Mouse (Mus musculus): ENCODE measurements around the gene Gcm1.
A peak's percentile ranks its signal among the peaks of the same experiment; 100 is the strongest.
"Not testable (repeated sequence)": the region's sequence is repeated elsewhere in the genome, so short reads cannot be mapped to it uniquely, and the experiment has no call there.

The Gcm1 gene

DNA sequence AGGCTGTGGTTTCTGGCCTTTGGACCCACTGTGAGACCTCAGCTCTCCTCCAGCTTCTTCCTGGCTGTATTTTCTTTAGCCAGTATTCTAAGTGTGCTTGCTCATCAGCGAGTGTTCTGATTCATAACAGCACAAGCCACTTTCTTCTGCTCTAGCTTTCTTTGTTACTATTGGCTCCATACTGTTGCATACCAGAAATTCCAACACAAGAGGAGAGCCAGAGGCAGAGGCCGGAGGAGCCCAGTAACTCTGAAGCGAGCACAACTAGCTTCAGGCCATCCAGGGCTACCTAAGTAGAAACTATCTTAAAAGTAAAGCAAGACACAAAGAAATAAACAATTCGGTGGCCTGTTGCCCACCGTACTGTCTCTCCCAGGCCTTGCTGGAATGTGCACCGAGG is 6.6 kb upstream of the Gcm1 start:
- no peak for DNase-seq (ENCODE audit: low read depth in 1 of 2, low spot score in 2 of 2)

DNA sequence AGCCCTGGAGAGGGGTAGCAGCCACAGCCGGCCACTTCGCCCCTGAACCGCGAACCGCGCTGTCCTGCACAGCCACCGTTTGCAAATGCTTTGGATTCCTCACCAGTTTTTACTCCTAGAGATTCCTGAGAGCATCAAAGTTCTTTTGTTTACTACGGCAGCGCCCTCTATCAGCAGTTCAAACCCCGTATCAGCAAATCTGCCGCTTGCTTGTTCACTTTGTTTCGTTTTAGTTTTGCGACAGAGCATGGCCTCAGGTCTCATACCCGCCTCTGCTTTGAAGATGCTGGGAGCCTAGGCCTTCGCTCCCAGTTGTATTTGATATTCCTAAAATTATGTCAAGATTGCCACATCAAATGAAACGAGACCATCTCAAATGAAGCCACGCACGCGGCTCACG is 5.0 kb upstream of the Gcm1 start:
- no peak for DNase-seq (ENCODE audit: low read depth in 1 of 2, low spot score in 2 of 2)

DNA sequence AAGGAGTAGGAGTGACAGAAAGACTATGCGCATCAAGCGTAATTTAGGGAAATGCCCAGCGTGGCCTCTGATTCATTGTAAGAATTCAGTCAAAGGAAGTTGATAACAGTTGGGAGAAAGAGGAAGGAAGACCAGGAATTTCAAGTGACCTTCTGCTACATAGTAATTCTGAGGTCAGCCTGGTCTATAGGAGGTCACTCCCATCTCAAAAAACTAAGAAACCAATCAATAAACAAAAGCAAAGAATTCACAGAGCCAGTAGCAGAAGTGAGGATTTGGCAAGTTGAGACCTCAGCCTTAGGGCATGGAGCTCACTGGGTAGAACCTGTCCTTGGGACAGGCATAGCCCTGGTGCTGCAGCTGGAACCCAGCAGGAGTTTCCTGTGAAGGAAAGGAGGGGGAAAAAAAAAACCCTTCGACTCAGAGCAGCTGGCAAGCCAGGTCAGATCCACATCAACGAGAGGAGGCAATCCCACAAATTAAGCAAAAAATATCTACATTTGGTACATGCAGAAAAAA is 1.2 kb upstream of the Gcm1 start:
- DNase-seq (ENCODE audit: low read depth in 1 of 2, low spot score in 2 of 2): no peak

DNA sequence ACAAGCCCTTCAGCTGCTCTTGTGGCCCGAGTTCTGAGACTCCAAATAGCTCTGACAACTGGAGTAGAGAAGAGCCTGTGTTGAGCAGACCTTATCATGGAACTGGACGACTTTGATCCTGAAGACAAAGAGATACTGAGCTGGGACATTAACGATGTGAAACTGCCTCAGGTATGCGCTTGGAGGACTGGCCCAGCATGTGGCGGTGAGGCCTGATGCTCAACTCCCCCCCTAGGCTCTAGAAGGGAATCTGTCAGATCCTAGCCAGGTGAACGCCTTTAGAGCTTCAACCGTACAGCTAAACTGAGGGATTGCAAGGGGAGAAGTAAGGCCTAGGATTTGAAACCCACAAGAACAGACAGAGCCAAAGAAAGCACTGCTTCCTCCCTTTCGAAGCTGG is 2.1 kb downstream of the Gcm1 start:
- no peak for DNase-seq (ENCODE audit: low read depth in 1 of 2, low spot score in 2 of 2)

DNA sequence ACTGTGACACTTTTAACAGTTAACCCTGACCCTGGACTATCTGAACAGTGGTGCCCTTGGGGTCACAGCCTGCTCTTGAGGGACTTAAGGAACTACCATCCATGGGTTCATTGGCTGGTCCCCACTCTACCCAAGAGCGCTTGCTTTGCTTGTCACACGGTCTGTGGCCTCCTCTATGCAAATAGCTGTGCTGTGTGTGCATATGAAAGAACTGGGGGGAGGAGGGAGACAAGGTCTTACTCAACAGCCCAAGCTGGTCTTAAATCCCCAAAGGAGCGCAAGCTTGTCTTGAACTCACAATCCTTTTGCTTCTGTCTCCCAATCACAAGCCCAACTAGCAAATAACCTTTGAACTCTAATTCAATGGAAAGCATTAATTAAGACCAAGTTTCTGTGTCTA is 2.6 kb downstream of the Gcm1 start:
- no peak for DNase-seq (ENCODE audit: low read depth in 1 of 2, low spot score in 2 of 2)

DNA sequence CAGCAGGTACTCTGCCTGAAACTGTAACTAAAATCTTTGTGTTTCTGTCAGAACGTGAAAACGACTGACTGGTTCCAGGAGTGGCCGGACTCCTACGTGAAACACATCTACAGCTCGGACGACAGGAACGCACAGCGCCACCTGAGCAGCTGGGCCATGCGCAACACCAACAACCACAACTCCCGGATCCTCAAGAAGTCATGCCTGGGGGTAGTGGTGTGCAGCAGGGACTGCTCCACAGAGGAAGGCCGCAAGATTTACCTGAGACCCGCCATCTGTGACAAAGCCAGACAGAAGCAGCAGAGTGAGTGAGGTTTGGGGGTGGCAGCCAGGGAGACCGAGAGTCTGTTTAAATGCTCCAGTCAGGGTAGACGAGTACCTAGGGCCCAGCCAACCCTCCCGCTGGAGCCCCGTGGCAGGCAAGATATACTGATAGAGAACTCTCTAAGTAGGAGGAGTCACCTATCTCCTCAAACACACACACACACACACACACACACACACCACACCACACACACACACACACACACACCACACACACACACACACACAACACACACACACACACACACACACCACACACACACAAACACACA is 7.9 kb downstream of the Gcm1 start:
- DNase-seq (ENCODE audit: low read depth in 1 of 2, low spot score in 2 of 2): no peak

DNA sequence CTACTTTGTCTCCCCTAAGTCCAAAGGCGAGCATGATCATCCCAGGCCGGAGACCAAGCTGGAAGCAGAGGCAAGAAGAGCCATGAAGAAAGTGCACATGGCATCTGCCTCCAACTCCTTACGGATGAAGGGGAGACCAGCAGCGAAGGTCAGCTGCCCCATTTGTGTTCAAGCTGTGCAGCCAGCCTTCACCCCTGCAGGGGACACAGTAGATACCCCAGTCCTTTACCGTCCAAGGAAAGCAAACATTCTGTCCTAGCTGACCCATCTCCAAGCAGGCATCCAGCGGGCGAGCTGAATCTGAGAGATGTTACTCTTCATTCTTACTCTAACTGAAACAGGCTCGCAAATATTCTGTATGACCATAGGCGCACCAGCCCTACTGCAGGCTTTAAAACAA is 10.7 kb downstream of the Gcm1 start:
- DNase-seq (ENCODE audit: low read depth in 1 of 2, low spot score in 2 of 2): no peak

DNA sequence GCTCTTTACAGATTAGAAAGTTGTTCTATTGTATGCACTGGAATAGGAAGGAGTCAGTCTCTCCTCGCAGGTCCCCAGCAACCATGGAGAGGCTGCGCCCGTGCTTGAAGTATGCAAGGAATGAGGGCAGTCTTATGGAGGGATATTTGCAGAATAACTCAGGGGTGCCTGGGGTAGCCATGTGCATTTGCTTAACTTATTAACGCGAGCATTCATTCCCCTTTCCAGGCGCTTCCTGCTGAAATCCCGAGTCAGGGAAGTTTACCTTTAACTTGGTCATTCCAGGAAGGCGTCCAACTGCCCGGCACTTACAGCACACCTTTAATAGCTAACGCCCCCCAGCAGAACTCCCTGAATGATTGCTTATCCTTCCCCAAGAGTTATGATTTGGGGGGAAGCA is 12.4 kb downstream of the Gcm1 start:
- no peak for DNase-seq (ENCODE audit: low read depth in 1 of 2, low spot score in 2 of 2)

DNA sequence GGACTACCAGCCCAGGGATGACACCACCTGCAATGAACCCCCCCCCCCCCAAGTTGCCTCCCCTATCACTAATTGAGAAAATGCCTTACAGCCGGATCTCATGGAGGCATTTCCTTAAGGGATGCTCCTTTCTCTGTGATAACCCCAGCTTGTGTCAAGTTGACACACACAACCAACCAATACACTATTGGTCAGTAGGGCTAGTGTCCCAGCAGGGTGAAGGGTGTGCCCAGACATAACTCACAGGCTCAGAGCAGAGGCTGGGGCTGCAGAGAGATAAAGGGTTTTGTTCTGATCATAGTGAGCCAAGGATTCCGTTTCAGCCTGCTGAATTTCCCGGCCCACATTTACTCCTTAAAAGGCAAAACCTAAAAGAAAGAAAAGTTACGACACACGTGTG is 18.8 kb downstream of the Gcm1 start:
- DNase-seq (ENCODE audit: low read depth in 1 of 2, low spot score in 2 of 2): no peak

DNA sequence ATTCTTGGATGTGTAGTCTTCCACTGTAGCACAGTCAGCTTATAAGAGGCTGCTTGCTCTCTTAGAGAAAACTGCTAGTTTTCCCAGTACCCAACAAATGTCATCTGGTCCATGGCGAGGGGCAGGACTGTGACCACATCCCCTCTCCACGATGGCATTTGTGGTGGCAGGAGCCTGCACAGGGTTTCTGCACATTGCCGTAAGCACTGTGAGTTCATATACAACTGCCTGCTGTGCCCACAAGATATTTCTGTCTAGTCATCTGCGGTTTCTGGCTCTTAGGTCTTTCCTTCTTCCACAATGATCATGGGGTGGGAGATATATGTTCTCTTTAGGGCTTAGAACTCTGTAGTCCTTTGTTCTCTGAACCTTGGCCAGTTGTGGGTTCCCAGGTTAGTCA is 19.9 kb downstream of the Gcm1 start:
- DNase-seq (ENCODE audit: low read depth in 1 of 2, low spot score in 2 of 2): no peak

DNA sequence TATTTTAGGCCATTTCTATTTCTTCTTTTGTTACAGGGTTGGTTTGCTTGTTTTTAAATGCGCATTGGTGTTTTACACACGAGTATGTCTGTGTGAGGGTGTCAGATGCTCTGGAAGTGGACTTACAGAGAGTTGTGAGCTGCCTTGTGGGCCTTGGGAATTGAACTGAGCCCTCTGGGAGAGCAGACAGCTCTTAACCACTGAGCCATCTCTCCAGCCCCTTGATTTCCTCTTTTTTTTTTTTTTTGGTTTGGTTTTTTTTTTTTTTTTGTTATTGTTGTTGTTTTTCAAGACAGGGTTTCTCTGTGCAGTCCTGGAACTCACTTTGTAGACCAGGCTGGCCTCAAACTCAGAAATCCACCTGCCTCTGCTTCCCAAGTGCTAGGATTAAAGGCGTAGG is 21.6 kb downstream of the Gcm1 start:
- not testable (repeated sequence) for DNase-seq (ENCODE audit: low read depth in 1 of 2, low spot score in 2 of 2)

DNA sequence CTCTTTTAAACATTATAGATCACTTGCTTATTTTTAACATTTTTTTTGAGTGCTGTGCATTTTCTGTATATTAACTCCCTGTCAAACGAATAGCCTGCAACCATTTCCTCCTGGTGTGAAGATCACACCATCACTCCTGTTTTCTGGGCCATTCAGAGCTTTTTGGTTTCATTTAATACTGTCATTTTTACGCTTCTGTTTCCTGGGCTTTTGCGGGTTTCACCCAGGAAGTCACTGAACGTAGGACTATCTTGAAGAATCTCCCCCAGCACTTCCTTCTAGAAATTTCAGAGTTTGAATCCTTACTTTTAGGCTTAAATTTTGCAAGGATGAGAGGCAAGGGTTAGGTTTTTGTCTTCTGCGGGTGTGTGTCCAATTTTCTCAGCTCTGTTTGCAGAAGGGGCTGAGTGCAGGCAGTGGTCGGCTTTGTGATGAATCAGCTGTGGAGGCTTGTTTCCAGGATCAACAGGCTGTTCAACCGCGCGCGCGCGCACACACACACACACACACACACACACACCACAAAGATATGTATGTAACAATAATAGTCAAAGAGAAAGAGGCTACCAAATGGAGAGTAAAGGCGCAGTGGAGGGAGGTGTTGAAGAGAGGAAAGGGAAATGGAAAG is 22.1 kb downstream of the Gcm1 start:
- no peak for DNase-seq (ENCODE audit: low read depth in 1 of 2, low spot score in 2 of 2)

DNA sequence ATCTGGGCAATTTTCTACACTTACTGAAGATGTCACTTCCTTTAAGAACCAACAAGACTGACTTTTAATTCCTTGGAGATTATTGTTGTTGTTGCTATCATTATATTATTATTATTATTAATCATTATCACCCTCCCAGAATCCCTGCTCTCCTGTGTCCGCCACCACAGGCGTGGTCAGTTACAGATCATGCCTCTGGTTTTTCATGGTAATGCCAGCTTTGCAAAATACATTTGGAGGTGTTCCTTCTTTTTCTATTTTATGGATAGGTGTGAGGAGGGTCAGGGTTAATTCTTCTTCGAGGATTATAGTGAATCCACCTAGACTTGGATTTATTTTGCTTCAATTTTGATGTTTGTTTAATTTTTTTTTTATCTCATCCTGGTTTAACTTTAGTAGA is 23.5 kb downstream of the Gcm1 start:
- no peak for DNase-seq (ENCODE audit: low read depth in 1 of 2, low spot score in 2 of 2)

DNA sequence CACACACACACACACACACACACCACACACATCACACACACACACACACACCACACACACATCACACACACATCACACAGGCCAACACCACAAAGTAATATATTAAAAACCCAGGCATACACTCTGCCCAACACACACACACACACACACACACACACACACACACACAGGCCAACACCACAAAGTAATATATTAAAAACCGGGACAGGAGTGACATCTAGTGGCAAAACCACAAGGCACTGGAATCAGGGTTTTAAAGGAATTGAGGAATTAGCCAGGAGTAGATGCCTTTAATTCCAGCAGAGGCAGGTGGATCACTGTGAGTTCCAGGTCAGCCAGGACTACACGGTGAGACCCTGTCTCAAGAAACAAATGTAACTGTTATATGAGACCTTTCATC is 26.5 kb downstream of the Gcm1 start:
- no peak for DNase-seq (ENCODE audit: low read depth in 1 of 2, low spot score in 2 of 2)

DNA sequence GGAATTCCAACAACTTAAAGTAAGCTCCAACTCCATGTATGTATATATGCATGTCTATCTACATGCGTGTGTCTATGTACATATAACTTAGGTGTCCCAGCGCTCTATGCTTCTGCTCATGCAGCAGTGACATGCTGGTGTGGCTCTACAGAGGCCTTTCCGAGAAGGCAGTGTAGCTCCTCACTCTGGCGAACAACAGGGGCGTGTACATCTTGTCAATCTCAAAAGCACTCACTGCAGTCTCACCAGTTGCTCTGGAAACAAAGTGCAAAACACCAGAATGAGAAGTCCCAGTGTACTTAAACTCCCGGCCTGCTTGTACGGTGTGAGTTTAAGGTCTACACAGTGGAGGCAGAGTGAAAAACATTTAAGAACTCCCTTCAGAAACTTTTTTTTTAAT is 30.1 kb downstream of the Gcm1 start:
- no peak for DNase-seq (ENCODE audit: low read depth in 1 of 2, low spot score in 2 of 2)

DNA sequence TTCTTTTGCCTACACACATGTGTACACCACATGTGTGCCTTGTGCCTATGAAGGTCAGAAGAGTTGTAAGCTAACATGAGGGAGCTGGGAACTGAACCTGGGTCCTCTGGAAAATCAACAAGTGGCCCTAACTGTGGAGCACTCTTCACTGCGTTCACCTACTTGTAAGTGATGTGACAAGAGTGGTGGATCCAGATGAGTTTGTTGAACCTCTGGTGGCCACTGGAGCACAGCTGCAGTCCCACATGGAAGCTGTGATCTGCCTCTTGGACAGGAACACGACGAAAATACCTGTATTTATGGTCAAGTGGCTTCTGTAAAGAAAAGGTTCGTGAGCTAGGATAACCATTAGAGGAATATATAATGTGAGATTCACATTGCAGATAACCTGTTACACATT is 32.6 kb downstream of the Gcm1 start:
- DNase-seq (ENCODE audit: low read depth in 1 of 2, low spot score in 2 of 2): no peak

DNA sequence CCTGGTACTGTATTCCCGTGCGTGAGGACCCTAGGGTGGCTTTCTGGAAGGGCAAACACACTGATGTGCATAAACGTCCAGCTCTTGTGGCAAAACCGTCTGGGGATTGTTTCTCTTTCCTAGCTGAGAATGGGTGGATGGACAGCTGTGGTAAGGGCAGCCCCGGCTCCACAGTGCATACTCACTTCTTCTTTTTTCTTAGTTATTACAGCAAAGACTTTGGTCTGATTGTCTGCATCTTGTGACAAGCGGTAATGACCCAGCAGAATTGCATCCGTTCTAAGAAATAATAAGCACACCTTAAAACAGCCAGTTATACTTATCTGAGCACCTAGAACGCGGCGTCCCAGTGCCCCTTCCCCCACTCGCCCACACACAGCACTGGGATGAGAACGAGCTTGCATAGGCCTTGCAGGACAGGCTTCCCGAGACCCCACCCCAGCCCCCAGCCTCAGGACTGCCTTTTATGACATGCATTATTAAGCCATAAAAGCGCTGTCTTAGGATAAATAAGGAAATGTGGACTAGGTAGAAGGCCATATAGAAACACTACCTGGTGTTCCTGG is 34.1 kb downstream of the Gcm1 start:
- peak in 1 of 2 experiments; percentile 22 for DNase-seq (ENCODE audit: low read depth in 1 of 2, low spot score in 2 of 2)

DNA sequence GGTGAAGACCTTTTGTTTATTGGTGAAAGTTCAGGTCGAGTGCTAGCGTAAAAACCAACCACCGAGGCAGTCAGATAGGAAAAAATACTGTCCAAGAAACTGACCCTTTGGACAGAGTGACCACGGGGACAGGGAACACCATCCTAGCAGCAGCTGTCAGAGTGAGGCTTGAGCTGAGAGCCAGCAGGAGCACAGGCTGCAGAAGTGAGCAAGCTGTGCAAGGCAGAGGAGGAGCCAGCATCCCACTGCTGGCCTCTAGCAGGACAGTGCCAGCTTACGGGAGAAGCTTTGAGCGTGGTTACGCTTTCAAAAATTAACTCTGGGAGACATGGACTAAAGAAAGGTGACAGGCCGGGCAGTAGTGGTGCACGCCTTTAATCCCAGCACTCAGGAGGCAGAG is 36.0 kb downstream of the Gcm1 start:
- DNase-seq (ENCODE audit: low read depth in 1 of 2, low spot score in 2 of 2): no peak

DNA sequence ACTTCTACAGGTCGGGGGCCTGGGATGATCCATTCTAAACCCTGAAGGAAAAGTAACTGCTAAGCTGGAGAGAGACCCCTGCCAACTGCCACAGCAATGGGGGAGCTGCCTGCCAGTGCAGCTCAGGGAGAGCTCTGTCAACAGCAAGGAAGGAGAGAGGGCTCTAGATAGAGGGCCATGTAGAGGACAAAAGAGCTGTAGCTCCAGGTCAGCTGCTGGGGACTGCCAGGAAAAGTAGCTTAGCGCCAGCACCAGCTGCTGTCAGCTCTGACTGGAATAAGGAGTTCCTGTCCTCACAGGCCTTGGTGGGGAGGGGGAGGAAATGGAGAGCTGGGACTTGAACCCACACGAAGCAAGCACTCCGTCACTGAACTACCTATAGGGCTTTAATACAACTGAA is 36.8 kb downstream of the Gcm1 start:
- no peak for DNase-seq (ENCODE audit: low read depth in 1 of 2, low spot score in 2 of 2)

DNA sequence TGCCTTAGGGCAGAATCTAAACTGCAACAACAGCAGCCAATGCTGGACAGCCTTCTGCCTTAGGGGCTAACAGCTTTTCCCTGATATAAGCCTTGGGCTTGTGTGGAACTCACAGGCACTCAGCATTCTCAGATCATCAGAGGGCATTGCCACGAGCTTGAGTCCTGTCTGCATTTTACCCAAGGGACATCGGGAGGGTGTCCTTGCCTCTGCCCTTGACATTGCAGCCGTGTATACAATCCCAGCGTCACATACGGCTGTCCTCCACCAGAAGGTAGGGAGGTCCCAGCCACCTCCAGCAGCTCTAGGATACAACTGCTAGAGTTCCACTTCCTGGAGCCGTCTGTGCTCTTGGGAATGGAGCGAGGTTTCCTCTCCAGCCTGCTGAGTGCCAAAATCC is 37.2 kb downstream of the Gcm1 start:
- no peak for DNase-seq (ENCODE audit: low read depth in 1 of 2, low spot score in 2 of 2)

DNA sequence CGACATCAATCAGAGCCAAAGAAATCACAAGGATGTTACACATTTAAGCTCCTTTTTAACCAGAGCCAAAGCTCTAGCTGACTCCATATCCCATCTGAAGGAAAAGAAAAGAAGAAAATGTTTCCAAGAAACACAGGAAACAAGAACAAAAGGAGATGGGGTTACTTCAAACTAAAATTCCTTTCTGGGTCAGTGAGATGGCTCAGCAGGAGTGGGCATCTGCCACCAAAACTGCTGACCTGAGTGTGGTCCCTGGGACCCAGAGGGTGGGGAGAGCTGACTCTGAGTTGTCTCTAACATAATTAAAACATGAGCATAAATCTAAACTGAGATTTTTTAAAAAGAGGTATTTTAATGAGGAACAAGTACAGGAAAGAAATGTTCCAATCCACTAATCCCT is 38.2 kb downstream of the Gcm1 start:
- no peak for DNase-seq (ENCODE audit: low read depth in 1 of 2, low spot score in 2 of 2)

DNA sequence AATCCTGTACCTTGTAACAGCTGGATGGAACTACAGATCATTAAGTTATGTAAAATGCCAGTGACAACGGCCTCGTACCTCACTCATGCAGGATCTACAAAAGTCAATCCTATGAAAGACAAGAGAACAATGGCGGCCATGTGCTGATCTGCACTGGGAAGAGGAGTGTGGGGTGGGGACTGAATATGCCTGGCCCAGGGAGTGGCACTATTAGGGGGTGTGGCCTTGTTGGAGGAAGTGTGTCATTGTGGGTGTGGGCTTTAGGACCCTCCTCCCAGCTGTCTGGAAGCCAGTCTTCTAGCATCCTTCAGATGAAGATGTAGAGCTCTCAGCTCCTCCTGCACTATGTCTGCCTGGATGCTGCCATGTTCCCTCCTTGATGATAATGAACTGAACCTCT is 38.9 kb downstream of the Gcm1 start:
- no peak for DNase-seq (ENCODE audit: low read depth in 1 of 2, low spot score in 2 of 2)

DNA sequence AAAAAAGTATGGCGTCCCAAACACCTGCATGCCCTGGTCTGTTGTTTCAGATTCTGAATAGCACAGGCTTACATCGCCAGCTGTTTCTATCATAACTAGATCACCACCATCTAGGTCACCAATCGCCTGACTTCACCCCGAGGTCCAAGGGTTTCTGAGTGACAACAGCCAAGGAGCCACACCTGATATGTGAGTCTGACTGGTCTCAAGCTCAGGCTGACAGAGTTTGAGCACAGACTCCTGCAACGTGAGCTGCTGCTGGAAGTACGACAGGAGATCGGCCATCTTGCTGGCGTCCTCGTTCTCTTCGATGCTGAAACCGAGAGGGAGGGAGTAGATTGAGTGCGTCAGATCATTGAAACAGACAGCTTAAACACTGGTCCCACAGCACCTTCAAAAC is 44.0 kb downstream of the Gcm1 start:
- no peak for DNase-seq (ENCODE audit: low read depth in 1 of 2, low spot score in 2 of 2)

Data from monocyte, adult 2 months (primary cell).